Mouse (Mus musculus): ENCODE measurements around the gene Mcm10. TPM values are rescaled to one million over a fixed set of nuclear protein-coding genes. Genes with fewer than 3 reads are reported as not detected.

Mcm10 gene
- polyA plus RNA-seq, 2 experiments, result 32.3 to 35.2 TPM

DNA sequence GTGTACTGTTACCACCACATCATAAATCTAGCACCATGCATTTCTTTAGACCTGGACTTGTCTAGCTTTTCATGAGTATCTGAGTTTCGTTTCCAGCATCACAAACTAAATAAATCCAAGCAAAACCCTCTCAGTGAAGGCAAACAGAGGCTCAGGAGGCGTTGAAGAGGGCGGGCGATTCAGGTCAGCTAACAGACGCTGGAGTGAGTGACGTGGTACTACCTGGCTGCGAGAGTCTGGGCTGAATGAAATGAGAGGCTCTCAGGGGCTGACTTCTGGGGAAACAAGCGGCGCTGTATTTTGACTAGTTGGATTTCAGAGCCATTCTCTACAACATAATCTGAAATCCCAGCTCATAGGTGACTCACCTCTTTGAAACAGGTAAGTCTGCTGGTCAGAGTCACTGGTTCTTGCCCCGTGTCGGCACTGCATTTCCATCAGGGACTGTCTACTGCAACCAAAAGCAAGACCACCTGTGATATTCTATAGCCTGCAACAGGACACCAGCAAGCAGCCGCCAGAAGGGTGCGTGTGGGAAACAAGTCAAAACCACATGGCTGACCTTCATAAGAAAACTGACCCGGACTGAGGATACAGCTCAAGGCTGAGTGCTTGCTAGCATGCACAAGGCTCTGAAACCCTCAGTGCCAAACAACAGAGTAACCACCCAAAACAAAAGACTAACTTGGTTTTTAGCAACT lies 11.3 kb upstream of the Mcm10 start:
- Histone ChIP-seq H3K4me2 (ENCODE audit: low read depth) (no peak overlapping the region), H3K9me3 (ENCODE audit: control insufficient read depth, low read length) (no peaks in the 10 kb centered on the region), H3K27ac (no peak overlapping the region), H3K27me3 (ENCODE audit: control insufficient read depth, insufficient read depth, low read length) (no peaks in the 10 kb centered on the region), H3K36me3 (replicated peaks; ENCODE audit: control insufficient read depth, insufficient read depth, low read depth) (peaks cover 8% of the 10 kb centered on the region), H3K4me3 (ENCODE audit: insufficient read depth in 1 of 2, low read depth in 2 of 2, low read length in 2 of 2) (no peak overlapping the region), H3K4me1 (replicated peaks; ENCODE audit: control insufficient read depth in 2 of 2, insufficient read depth in 2 of 2, low read length in 1 of 2) (peaks cover 0 to 6% of the 10 kb centered on the region in 2 experiments; a peak in 2 of 4 replicates), H3K9ac (replicated peaks) (no peak overlapping the region)
- 78% methylated on average over 14 of the region's 14 CpGs for WGBS (ENCODE audit: insufficient replicate concordance)
- DNase-seq (ENCODE audit: low read depth in 3 of 3, low spot score in 3 of 3) (no peak), ATAC-seq (ENCODE audit: insufficient read depth) (no peak)
- TF ChIP-seq EP300 (IDR thresholded peaks at IDR 0.05; ENCODE audit: low read depth) (no peak), CTCF (IDR thresholded peaks at IDR 0.05; ENCODE audit: low read depth) (no peak)

DNA sequence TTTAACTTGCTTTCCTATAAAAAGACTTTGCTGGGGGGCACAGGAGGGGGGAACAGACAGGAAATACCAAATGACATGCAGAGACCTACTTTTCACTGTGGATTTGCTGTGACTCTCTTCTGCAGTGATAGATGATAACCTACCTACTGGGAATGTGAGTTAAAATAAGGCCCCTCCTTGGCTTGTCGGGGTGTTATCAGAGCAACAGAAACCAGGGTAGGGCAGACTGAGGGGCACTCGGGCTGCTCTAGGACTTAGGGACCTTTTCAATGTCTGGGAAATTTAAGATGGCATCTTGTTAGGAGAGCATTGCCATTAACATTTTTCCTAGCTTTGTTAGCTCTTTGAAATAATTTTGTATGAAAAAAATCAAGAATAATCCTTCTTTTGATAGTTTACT lies 10.7 kb upstream of the Mcm10 start:
- Histone ChIP-seq H3K4me3 (ENCODE audit: insufficient read depth in 1 of 2, low read depth in 2 of 2, low read length in 2 of 2) (no peak overlapping the region), H3K4me1 (replicated peaks; ENCODE audit: control insufficient read depth in 2 of 2, insufficient read depth in 2 of 2, low read length in 1 of 2) (peaks cover 0 to 6% of the 10 kb centered on the region in 2 experiments; a peak in 2 of 4 replicates), H3K27ac (no peak overlapping the region), H3K36me3 (replicated peaks; ENCODE audit: control insufficient read depth, insufficient read depth, low read depth) (peaks cover 8% of the 10 kb centered on the region), H3K9me3 (ENCODE audit: control insufficient read depth, low read length) (no peaks in the 10 kb centered on the region), H3K27me3 (ENCODE audit: control insufficient read depth, insufficient read depth, low read length) (no peaks in the 10 kb centered on the region), H3K9ac (replicated peaks) (no peak overlapping the region), H3K4me2 (ENCODE audit: low read depth) (no peak overlapping the region)
- TF ChIP-seq EP300 (IDR thresholded peaks at IDR 0.05; ENCODE audit: low read depth) (no peak), CTCF (IDR thresholded peaks at IDR 0.05; ENCODE audit: low read depth) (no peak)
- 14% methylated on average over 2 of the region's 2 CpGs for WGBS (ENCODE audit: insufficient replicate concordance)
- DNase-seq (ENCODE audit: low read depth in 3 of 3, low spot score in 3 of 3) (no peak), ATAC-seq (ENCODE audit: insufficient read depth) (0 out of 2 replicates have a peak, but pooled peaks have one; percentile 42)

DNA sequence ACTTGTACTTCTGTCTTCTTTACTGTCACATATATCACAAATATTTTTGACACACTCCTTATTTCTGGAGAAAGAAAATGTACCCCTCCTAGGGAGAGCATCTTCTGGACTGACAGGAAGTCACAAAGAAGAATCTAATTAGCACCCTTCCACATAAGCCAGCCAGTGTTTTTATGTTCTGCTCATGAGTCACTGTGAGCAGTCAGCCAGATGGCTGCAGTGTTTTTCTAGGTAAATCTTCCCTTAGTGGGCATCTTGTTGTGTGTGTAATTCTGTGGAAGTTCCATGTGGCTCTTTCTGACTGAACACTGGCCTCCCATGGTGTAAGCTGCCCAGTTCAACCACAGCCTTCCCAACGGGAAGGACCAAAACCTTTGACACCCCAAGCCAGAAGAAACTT lies 7.1 kb upstream of the Mcm10 start:
- WGBS (ENCODE audit: insufficient replicate concordance), result 71% methylated on average over 1 of the region's 1 CpGs

DNA sequence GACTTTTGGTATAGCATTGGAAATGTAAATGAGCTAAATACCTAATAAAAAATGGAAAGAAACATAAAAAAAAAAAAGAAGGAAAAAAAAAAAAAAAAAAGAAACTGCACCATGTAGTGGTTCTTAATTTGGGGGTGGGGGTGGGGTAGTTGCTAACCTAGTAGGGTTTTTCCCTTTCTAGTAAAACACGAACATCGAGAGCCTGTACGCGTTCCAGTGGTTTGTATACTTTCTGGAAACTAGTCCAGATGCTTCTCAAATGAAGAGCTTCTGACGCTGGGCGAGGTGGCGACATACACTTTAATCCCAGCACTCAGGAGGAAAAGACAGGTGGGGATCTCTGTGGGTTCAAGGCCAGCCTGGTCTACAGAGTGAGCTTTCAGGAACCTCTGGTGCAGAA lies 4.3 kb upstream of the Mcm10 start:
- H3K9ac ChIP-seq (replicated peaks), result no peak overlapping the region
- no peak overlapping the region for H3K27ac ChIP-seq
- H3K4me2 ChIP-seq (ENCODE audit: low read depth), result no peak overlapping the region
- no peak for DNase-seq (ENCODE audit: low read depth in 3 of 3, low spot score in 3 of 3)
- no peak for ATAC-seq (ENCODE audit: insufficient read depth)
- TF ChIP-seq CTCF (IDR thresholded peaks at IDR 0.05; ENCODE audit: low read depth), result no peak
- no peak for TF ChIP-seq EP300 (IDR thresholded peaks at IDR 0.05; ENCODE audit: low read depth)
- 89% methylated on average over 7 of the region's 7 CpGs for WGBS (ENCODE audit: insufficient replicate concordance)
- H3K4me1 ChIP-seq (replicated peaks; ENCODE audit: control insufficient read depth in 2 of 2, insufficient read depth in 2 of 2, low read length in 1 of 2), result peaks cover 7 to 8% of the 10 kb centered on the region in 2 experiments; a peak in 3 of 4 replicates
- H3K27me3 ChIP-seq (ENCODE audit: control insufficient read depth, insufficient read depth, low read length), result no peaks in the 10 kb centered on the region
- H3K36me3 ChIP-seq (replicated peaks; ENCODE audit: control insufficient read depth, insufficient read depth, low read depth), result peaks cover 4% of the 10 kb centered on the region; the same call in 1 of the 2 replicates
- no peak overlapping the region for H3K4me3 ChIP-seq (ENCODE audit: insufficient read depth in 1 of 2, low read depth in 2 of 2, low read length in 2 of 2)
- H3K9me3 ChIP-seq (ENCODE audit: control insufficient read depth, low read length), result no peaks in the 10 kb centered on the region

More for the DNA sequence above, 7.1 kb upstream of the Mcm10 start:
- DNase-seq (ENCODE audit: low read depth in 3 of 3, low spot score in 3 of 3) (no peak), ATAC-seq (ENCODE audit: insufficient read depth) (no peak)
- peaks cover 4% of the 10 kb centered on the region; the same call in 1 of the 2 replicates for H3K36me3 ChIP-seq (replicated peaks; ENCODE audit: control insufficient read depth, insufficient read depth, low read depth)
- no peaks in the 10 kb centered on the region for H3K27me3 ChIP-seq (ENCODE audit: control insufficient read depth, insufficient read depth, low read length)
- no peak overlapping the region for H3K4me2 ChIP-seq (ENCODE audit: low read depth)
- H3K27ac ChIP-seq, result no peak overlapping the region
- H3K9ac ChIP-seq (replicated peaks), result no peak overlapping the region
- no peak overlapping the region for H3K4me3 ChIP-seq (ENCODE audit: insufficient read depth in 1 of 2, low read depth in 2 of 2, low read length in 2 of 2)
- TF ChIP-seq CTCF (IDR thresholded peaks at IDR 0.05; ENCODE audit: low read depth) (no peak), EP300 (IDR thresholded peaks at IDR 0.05; ENCODE audit: low read depth) (no peak)
- H3K4me1 ChIP-seq (replicated peaks; ENCODE audit: control insufficient read depth in 2 of 2, insufficient read depth in 2 of 2, low read length in 1 of 2), result peaks cover 0 to 4% of the 10 kb centered on the region in 2 experiments; a peak in 2 of 4 replicates
- no peaks in the 10 kb centered on the region for H3K9me3 ChIP-seq (ENCODE audit: control insufficient read depth, low read length)

DNA sequence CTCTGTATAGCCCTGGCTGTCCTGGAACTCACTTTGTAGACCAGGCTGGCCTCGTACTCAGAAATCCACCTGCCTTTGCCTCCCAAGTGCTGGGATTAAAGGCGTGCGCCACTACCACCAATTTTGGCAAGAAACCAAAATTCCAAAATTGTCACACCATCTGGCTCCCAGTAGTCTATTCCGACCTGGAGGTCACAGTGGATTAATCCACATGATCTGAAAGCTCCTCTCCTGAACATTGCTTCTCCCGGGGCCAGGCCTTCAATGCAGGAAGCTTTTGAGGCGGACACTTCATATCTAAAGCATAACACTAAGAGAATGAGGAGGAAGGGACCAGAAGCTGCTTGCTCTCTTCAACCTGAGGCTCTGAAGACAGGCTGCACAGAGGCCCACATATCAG lies 2.9 kb upstream of the Mcm10 start:
- no peak overlapping the region for H3K27ac ChIP-seq
- DNase-seq (ENCODE audit: low read depth in 3 of 3, low spot score in 3 of 3) (no peak), ATAC-seq (ENCODE audit: insufficient read depth) (no peak)
- H3K9me3 ChIP-seq (ENCODE audit: control insufficient read depth, low read length), result no peaks in the 10 kb centered on the region
- H3K36me3 ChIP-seq (replicated peaks; ENCODE audit: control insufficient read depth, insufficient read depth, low read depth), result no peaks in the 10 kb centered on the region; the same call in 1 of the 2 replicates
- WGBS (ENCODE audit: insufficient replicate concordance), result 79% methylated on average over 6 of the region's 6 CpGs
- H3K4me2 ChIP-seq (ENCODE audit: low read depth), result no peak overlapping the region
- TF ChIP-seq EP300 (IDR thresholded peaks at IDR 0.05; ENCODE audit: low read depth) (no peak), CTCF (IDR thresholded peaks at IDR 0.05; ENCODE audit: low read depth) (no peak)
- H3K9ac ChIP-seq (replicated peaks), result no peak overlapping the region
- H3K27me3 ChIP-seq (ENCODE audit: control insufficient read depth, insufficient read depth, low read length), result no peaks in the 10 kb centered on the region
- H3K4me1 ChIP-seq (replicated peaks; ENCODE audit: control insufficient read depth in 2 of 2, insufficient read depth in 2 of 2, low read length in 1 of 2), result peaks cover 11 to 17% of the 10 kb centered on the region in 2 experiments
- H3K4me3 ChIP-seq (ENCODE audit: insufficient read depth in 1 of 2, low read depth in 2 of 2, low read length in 2 of 2), result no peak overlapping the region
